Comparison of ENCODE assay signal across 26 mouse cellular contexts in the genomic region with DNA sequence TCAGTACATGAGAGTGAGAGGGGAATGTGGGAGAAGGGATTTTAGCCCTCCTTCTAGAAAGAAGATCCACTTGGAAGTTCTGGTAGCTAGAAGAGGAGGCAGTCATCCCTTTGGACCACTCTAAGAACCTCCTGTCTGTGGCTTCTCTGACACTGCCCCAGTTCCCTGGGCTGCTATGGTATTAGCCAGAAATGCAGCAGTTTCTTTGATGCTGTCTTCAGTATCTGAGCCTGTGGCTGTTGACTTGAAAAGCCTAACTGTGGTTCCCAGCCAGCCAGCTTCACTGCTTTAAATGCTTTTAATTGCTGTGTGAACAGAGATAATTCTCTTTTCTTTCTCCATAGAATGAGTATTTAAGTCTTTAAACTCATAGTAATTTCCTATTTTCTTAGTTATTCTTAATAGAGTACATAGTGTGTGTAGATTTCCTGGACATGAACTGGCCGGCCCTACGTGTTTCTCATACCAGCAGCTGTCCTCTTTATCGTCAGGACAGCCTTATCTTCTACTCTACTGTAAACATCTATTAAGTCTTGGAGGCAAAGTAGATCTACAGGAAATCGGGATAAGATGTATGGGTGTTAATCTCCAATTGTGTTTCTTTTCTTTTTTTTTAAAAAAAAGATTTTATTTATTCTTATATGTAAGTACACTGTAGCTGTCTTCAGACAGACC.
"Had no signal": no experiment of that assay in that cellular context is flagged by ENCODE, and none has a peak within 500 bp of the region (broad histone marks: within the 10 kb centered on the region; RNA-seq: fewer than 3 reads in every experiment).

No protein-coding gene starts in this region.

- H3K9ac ChIP-seq: heart, embryonic 12.5 days; hindbrain, embryonic 12.5 days; hindbrain, embryonic 14.5 days; intestine, embryonic 15.5 days; kidney, embryonic 15.5 days; limb, embryonic 12.5 days had no signal

- DNase-seq: gastrocnemius, adult 2 months; gastrocnemius, postnatal 10 days; gastrocnemius, postnatal 25 days; heart, adult 18-20 months; heart, postnatal 10 days; heart, postnatal 4 days; kidney, adult 11 months; kidney, adult 2 months; kidney, adult 9 months; kidney, postnatal 14 days; kidney, postnatal 36 days; liver had no signal

- H3K4me3 ChIP-seq: gastrocnemius, adult 2 months; heart, embryonic 10.5 days; heart, embryonic 12.5 days; hindbrain, embryonic 10.5 days; hindbrain, embryonic 12.5 days; intestine, embryonic 15.5 days; kidney, embryonic 15.5 days; layer of hippocampus, adult 2 months; left cerebral cortex, adult 2 months; limb, embryonic 10.5 days; limb, embryonic 12.5 days had no signal

- ATAC-seq: hindbrain, embryonic 16.5 days; inflammation-experienced regulatory T-cells, adult 6 months; intestine, embryonic 15.5 days had no signal

- H3K27me3 ChIP-seq: heart, embryonic 12.5 days; hindbrain, embryonic 12.5 days; intestine, embryonic 15.5 days; kidney, embryonic 15.5 days; limb, embryonic 12.5 days had no signal

- H3K4me2 ChIP-seq: heart, embryonic 12.5 days; hindbrain, embryonic 12.5 days; hindbrain, embryonic 14.5 days; intestine, embryonic 15.5 days; kidney, embryonic 15.5 days; limb, embryonic 12.5 days had no signal

- H3K4me1 ChIP-seq: heart, embryonic 10.5 days; hindbrain, embryonic 10.5 days; hindbrain, embryonic 12.5 days; intestine, embryonic 15.5 days; kidney, embryonic 15.5 days; limb, embryonic 10.5 days; limb, embryonic 12.5 days had no signal

- H3K9me3 ChIP-seq: heart, embryonic 10.5 days; heart, embryonic 12.5 days; hindbrain, embryonic 10.5 days; hindbrain, embryonic 12.5 days; intestine, embryonic 15.5 days; kidney, embryonic 15.5 days; limb, embryonic 10.5 days; limb, embryonic 12.5 days had no signal

- H3K27ac ChIP-seq: gastrocnemius, adult 2 months; heart, embryonic 10.5 days; hindbrain, embryonic 10.5 days; hindbrain, embryonic 12.5 days; hindbrain, embryonic 14.5 days; intestine, embryonic 15.5 days; kidney, embryonic 15.5 days; kidney, postnatal 0 days; layer of hippocampus, adult 2 months; left cerebral cortex, adult 2 months; limb, embryonic 10.5 days; limb, embryonic 12.5 days had no signal
